Mouse (Mus musculus): ENCODE data around the gene Ccdc124. TPM values are rescaled to one million over a fixed set of nuclear protein-coding genes. Genes with fewer than 3 reads are reported as not detected.

Ccdc124 gene
- total RNA-seq (2014; rRNA removed) (17.2 and 22.1 TPM in 2 replicates), polyA plus RNA-seq (2012; rRNA removed) (34.0 and 34.4 TPM in 2 replicates)

DNA sequence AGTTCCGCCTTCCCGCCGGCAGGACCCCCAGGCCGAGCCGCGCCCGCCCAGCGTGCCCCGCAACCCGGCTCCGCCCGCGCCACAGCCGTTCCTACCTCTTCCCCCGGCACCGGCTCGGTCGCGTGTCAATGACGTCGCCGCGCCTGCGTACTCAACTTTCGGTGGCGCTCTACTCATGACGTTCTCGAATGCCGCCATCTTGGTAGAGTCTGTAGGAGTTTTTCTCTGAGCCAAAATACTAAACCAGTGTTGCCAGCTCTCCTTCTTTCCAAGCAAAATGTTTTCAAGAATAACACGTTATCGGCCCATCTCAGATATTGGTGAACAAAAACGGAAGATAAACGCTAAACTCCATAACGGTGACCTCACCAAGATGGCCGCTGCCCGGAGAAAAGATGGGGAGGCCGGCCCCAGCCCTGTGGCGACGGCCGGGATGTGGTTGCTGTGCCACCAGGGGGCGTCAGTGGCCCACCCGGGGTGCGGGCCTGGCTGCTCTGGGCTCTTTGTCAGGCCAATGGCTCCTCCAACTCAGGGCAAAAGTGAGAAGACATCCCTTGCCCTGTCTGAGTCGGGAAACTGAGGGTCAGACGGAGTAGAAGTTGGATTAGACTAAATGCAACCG, at the start of gene Ccdc124:
Gene Ccdc124 (minus strand): TSS at position 572 of the 622 bp plus-strand sequence.
- WGBS = 1% methylated on average over 46 of the region's 46 CpGs
- peak within 1 kb of the TSS; percentile 82 for H3K9ac ChIP-seq (ENCODE audit: low read depth, low read length)
- H3K27me3 ChIP-seq (ENCODE audit: control insufficient read depth, insufficient read depth, low read length) = no peaks in the 10 kb centered on the region
- H3K36me3 ChIP-seq (ENCODE audit: control insufficient read depth, insufficient read depth, low read length) = no peaks in the 10 kb centered on the region
- DNase-seq (ENCODE audit: extremely low read depth, low read depth, low spot score) = peak; percentile 74
- H3K4me3 ChIP-seq (ENCODE audit: insufficient read depth, low read depth, low read length) = peak within 1 kb of the TSS; percentile 78
- no peaks in the 10 kb centered on the region for H3K79me2 ChIP-seq (ENCODE audit: control insufficient read depth, insufficient read depth, low read length)
- peak within 1 kb of the TSS; percentile 43 for H3K27ac ChIP-seq (replicated peaks; ENCODE audit: insufficient read depth, low read depth, low read length)
- peak; percentile 90 for TF ChIP-seq CTCF (IDR thresholded peaks at IDR 0.05; ENCODE audit: low read depth, low read length)
- TF ChIP-seq POLR2A (IDR thresholded peaks at IDR 0.05; ENCODE audit: extremely low read depth, insufficient read depth, low read length) = 0 out of 2 replicates have a peak, but pooled peaks have one; percentile 29
- 0 out of 2 replicates have a peak, but pooled peaks cover 2% of the 10 kb centered on the region for H3K4me1 ChIP-seq (ENCODE audit: control insufficient read depth, insufficient read depth, low read length)

DNA sequence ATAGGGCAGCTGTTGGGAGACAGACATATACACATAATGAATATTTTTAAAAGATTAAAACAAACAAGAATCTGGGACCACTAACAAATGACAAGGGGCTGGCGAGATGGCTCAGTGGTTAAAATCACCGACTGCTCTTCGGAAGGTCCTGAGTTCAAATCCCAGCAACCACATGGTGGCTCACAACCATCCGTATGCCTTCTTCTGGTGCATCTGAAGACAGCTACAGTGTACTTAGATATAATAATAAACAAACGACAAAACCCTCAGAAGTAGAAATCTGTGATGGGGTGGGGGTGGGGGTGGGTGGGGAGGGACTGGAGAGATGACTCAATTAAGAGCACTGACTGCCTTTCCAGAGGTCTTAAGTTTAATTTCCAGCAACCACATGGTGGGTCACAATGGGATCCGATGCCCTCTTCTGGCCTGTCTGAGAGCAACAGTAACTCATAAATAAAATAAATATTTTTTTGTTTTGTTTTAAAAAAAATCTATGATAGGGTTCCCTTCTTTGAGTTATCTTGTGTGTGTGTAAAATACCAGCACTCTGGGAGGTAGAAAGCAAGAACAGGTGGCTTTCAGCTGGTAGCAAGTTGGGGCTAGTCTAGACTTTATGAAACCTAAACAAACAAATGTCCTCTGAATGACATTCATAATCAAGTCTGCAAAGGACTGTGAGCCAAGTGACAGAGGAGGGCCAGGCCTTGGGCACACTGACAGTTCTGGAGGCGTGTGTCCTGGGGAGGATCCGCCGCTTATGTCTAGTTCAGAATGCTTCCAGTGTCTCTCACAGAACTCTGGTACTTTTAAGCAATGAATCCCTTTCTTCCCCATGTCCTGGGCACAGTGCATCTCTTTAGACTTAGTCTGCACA, 46.6 kb upstream of the Ccdc124 start:
- H3K36me3 ChIP-seq (ENCODE audit: control insufficient read depth, insufficient read depth, low read length) = no peaks in the 10 kb centered on the region
- H3K79me2 ChIP-seq (ENCODE audit: control insufficient read depth, insufficient read depth, low read length) = no peaks in the 10 kb centered on the region
- TF ChIP-seq CTCF (IDR thresholded peaks at IDR 0.05; ENCODE audit: low read depth, low read length) = no peak
- TF ChIP-seq POLR2A (IDR thresholded peaks at IDR 0.05; ENCODE audit: extremely low read depth, insufficient read depth, low read length) = no peak
- no peak overlapping the region for H3K9ac ChIP-seq (ENCODE audit: low read depth, low read length)
- no peak overlapping the region for H3K27ac ChIP-seq (replicated peaks; ENCODE audit: insufficient read depth, low read depth, low read length)
- H3K27me3 ChIP-seq (ENCODE audit: control insufficient read depth, insufficient read depth, low read length) = no peaks in the 10 kb centered on the region
- no peak for DNase-seq (ENCODE audit: extremely low read depth, low read depth, low spot score)
- no peaks in the 10 kb centered on the region for H3K4me1 ChIP-seq (ENCODE audit: control insufficient read depth, insufficient read depth, low read length)
- 83% methylated on average over 9 of the region's 9 CpGs for WGBS
- H3K4me3 ChIP-seq (ENCODE audit: insufficient read depth, low read depth, low read length) = no peak overlapping the region

GRCm38 (mm10) chr8:70914704-70915103, 41.0 kb upstream of the Ccdc124 start:
- DNase-seq (ENCODE audit: extremely low read depth, low read depth, low spot score) = no peak
- H3K4me3 ChIP-seq (ENCODE audit: insufficient read depth, low read depth, low read length) = no peak overlapping the region
- no peaks in the 10 kb centered on the region for H3K79me2 ChIP-seq (ENCODE audit: control insufficient read depth, insufficient read depth, low read length)
- no peak overlapping the region for H3K27ac ChIP-seq (replicated peaks; ENCODE audit: insufficient read depth, low read depth, low read length)
- TF ChIP-seq POLR2A (IDR thresholded peaks at IDR 0.05; ENCODE audit: extremely low read depth, insufficient read depth, low read length) (no peak), CTCF (IDR thresholded peaks at IDR 0.05; ENCODE audit: low read depth, low read length) (no peak)
- H3K9ac ChIP-seq (ENCODE audit: low read depth, low read length) = no peak overlapping the region
- no peaks in the 10 kb centered on the region for H3K36me3 ChIP-seq (ENCODE audit: control insufficient read depth, insufficient read depth, low read length)
- no peaks in the 10 kb centered on the region for H3K27me3 ChIP-seq (ENCODE audit: control insufficient read depth, insufficient read depth, low read length)
- H3K4me1 ChIP-seq (ENCODE audit: control insufficient read depth, insufficient read depth, low read length) = no peaks in the 10 kb centered on the region
- 96% methylated on average over 17 of the region's 17 CpGs for WGBS

DNA sequence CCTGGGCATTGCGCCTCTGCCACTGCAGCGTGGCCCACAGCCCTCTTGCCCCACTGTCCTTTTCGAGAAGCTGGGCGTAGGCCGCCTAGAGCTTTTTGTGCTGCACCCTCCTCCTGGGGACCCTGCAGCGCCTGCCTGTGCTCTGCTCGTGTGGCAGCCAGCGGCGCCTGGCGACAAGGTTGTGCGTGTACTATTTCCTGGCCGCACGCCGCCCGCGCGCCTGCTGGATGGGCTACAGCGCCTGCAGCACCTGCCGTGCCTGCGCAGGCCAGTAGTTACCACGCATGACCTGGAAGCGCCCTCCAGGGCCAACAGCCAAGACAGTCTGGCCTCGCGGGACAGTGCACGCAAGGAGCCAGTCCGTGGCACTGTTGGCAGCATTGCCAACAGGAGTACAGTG, 39.8 kb upstream of the Ccdc124 start:
- no peak for TF ChIP-seq POLR2A (IDR thresholded peaks at IDR 0.05; ENCODE audit: extremely low read depth, insufficient read depth, low read length)
- no peak for TF ChIP-seq CTCF (IDR thresholded peaks at IDR 0.05; ENCODE audit: low read depth, low read length)
- no peak overlapping the region for H3K4me3 ChIP-seq (ENCODE audit: insufficient read depth, low read depth, low read length)
- H3K4me1 ChIP-seq (ENCODE audit: control insufficient read depth, insufficient read depth, low read length) = no peaks in the 10 kb centered on the region
- no peaks in the 10 kb centered on the region for H3K36me3 ChIP-seq (ENCODE audit: control insufficient read depth, insufficient read depth, low read length)
- no peaks in the 10 kb centered on the region for H3K79me2 ChIP-seq (ENCODE audit: control insufficient read depth, insufficient read depth, low read length)
- H3K9ac ChIP-seq (ENCODE audit: low read depth, low read length) = no peak overlapping the region
- DNase-seq (ENCODE audit: extremely low read depth, low read depth, low spot score) = no peak
- H3K27me3 ChIP-seq (ENCODE audit: control insufficient read depth, insufficient read depth, low read length) = no peaks in the 10 kb centered on the region
- no peak overlapping the region for H3K27ac ChIP-seq (replicated peaks; ENCODE audit: insufficient read depth, low read depth, low read length)
- 95% methylated on average over 26 of the region's 26 CpGs for WGBS

GRCm38 (mm10) chr8:70912955-70913354, 39.2 kb upstream of the Ccdc124 start:
- no peak overlapping the region for H3K4me3 ChIP-seq (ENCODE audit: insufficient read depth, low read depth, low read length)
- no peak overlapping the region for H3K9ac ChIP-seq (ENCODE audit: low read depth, low read length)
- H3K36me3 ChIP-seq (ENCODE audit: control insufficient read depth, insufficient read depth, low read length) = no peaks in the 10 kb centered on the region
- H3K4me1 ChIP-seq (ENCODE audit: control insufficient read depth, insufficient read depth, low read length) = no peaks in the 10 kb centered on the region
- no peaks in the 10 kb centered on the region for H3K27me3 ChIP-seq (ENCODE audit: control insufficient read depth, insufficient read depth, low read length)
- WGBS = 93% methylated on average over 30 of the region's 30 CpGs
- H3K27ac ChIP-seq (replicated peaks; ENCODE audit: insufficient read depth, low read depth, low read length) = no peak overlapping the region
- no peaks in the 10 kb centered on the region for H3K79me2 ChIP-seq (ENCODE audit: control insufficient read depth, insufficient read depth, low read length)
- no peak for TF ChIP-seq CTCF (IDR thresholded peaks at IDR 0.05; ENCODE audit: low read depth, low read length)
- no peak for TF ChIP-seq POLR2A (IDR thresholded peaks at IDR 0.05; ENCODE audit: extremely low read depth, insufficient read depth, low read length)
- no peak for DNase-seq (ENCODE audit: extremely low read depth, low read depth, low spot score)

Data from liver, adult 2 months (tissue).